In genomic region chr6:127348770-127349409, GRCm38 (mm10) we compare ENCODE assay signal across 12 mouse cellular contexts.
DNase-seq lines count a peak whose midpoint lies in the region; ATAC-seq lines count a peak whose summit lies in the region.
"Had no signal": no experiment of that assay in that cellular context is flagged by ENCODE, and none has a peak within 500 bp of the region (broad histone marks: within the 10 kb centered on the region; RNA-seq: fewer than 3 reads in every experiment).

No protein-coding gene starts in this region.

- H3K4me1 ChIP-seq in heart, embryonic 11.5 days (ENCODE audit: control insufficient read depth, insufficient read depth, low read length): peaks cover 19% of the 10 kb centered on the region
- peaks cover 28% of the 10 kb centered on the region for H3K4me1 ChIP-seq in liver, embryonic 13.5 days (replicated peaks)
- peaks cover 24% of the 10 kb centered on the region for H3K4me1 ChIP-seq in embryonic facial prominence, embryonic 10.5 days
- peaks cover 8% of the 10 kb centered on the region; the same call in 1 of the 2 replicates for H3K4me1 ChIP-seq in limb, embryonic 12.5 days (replicated peaks)

- H3K4me2 ChIP-seq in heart, embryonic 11.5 days: no peak overlapping the region
- no peak overlapping the region for H3K4me2 ChIP-seq in liver, embryonic 13.5 days
- H3K4me2 ChIP-seq in limb, embryonic 12.5 days: no peak overlapping the region

- no peak overlapping the region for H3K9ac ChIP-seq in heart, embryonic 11.5 days (ENCODE audit: low read depth, low read length)
- H3K9ac ChIP-seq in liver, embryonic 13.5 days: no peak overlapping the region
- H3K9ac ChIP-seq in limb, embryonic 12.5 days (replicated peaks): no peak overlapping the region
- H3K9ac ChIP-seq: liver, embryonic 14.5 days had no signal

- H3K4me3 ChIP-seq in heart, embryonic 11.5 days (ENCODE audit: low read depth, low read length): no peak overlapping the region
- H3K4me3 ChIP-seq in liver, embryonic 13.5 days (replicated peaks): no peak overlapping the region
- no peak overlapping the region for H3K4me3 ChIP-seq in embryonic facial prominence, embryonic 10.5 days
- no peak overlapping the region for H3K4me3 ChIP-seq in limb, embryonic 12.5 days (replicated peaks)

- H3K9me3 ChIP-seq in heart, embryonic 11.5 days (replicated peaks; ENCODE audit: control insufficient read depth, low read length): no peaks in the 10 kb centered on the region
- peaks cover 2% of the 10 kb centered on the region; the same call in 1 of the 2 replicates for H3K9me3 ChIP-seq in liver, embryonic 13.5 days (replicated peaks)
- no peaks in the 10 kb centered on the region for H3K9me3 ChIP-seq in embryonic facial prominence, embryonic 10.5 days
- no peaks in the 10 kb centered on the region for H3K9me3 ChIP-seq in limb, embryonic 12.5 days

- no peaks in the 10 kb centered on the region for H3K36me3 ChIP-seq in heart, embryonic 11.5 days (ENCODE audit: control insufficient read depth, insufficient read depth, low read length)
- no peaks in the 10 kb centered on the region for H3K36me3 ChIP-seq in liver, embryonic 13.5 days
- no peaks in the 10 kb centered on the region for H3K36me3 ChIP-seq in embryonic facial prominence, embryonic 10.5 days (replicated peaks)
- H3K36me3 ChIP-seq in limb, embryonic 12.5 days: no peaks in the 10 kb centered on the region

- H3K27ac ChIP-seq in heart, embryonic 11.5 days (ENCODE audit: low read depth, low read length): peak overlapping the region; percentile 57; the same call in 1 of the 2 replicates
- H3K27ac ChIP-seq in liver, embryonic 13.5 days: 0 out of 2 replicates have a peak overlapping the region, but pooled peaks have one; percentile 34
- H3K27ac ChIP-seq in embryonic facial prominence, embryonic 10.5 days (replicated peaks): peak overlapping the region; percentile 66
- H3K27ac ChIP-seq in limb, embryonic 12.5 days: no peak overlapping the region
- H3K27ac ChIP-seq: liver, embryonic 14.5 days had no signal

- no peak for ATAC-seq in heart, embryonic 11.5 days (replicated peaks; ENCODE audit: insufficient number of reproducible peaks, low FRiP score, low TSS enrichment)
- ATAC-seq in liver, embryonic 13.5 days (ENCODE audit: low read depth): no peak
- peak; percentile 42; the same call in 1 of the 2 replicates for ATAC-seq in limb, embryonic 12.5 days (ENCODE audit: insufficient number of reproducible peaks, insufficient read depth, low FRiP score, low TSS enrichment, low read depth)
- ATAC-seq: CD4-positive, CD25-positive, alpha-beta regulatory T cell, adult 4 months had no signal

- no peak for DNase-seq in heart, adult 8-10 months (ENCODE audit: low spot score)
- DNase-seq in liver, embryonic 13.5 days: no peak
- DNase-seq in liver: no peak
- no peak for DNase-seq in embryonic facial prominence, embryonic 10.5 days (ENCODE audit: low spot score)
- DNase-seq in cerebellum, postnatal 4 days (ENCODE audit: low spot score in 2 of 2): no peak
- DNase-seq: cerebellum, adult 9-11 months; heart, adult 11 months; kidney, postnatal 25 days had no signal

- no peaks in the 10 kb centered on the region for H3K27me3 ChIP-seq in heart, embryonic 11.5 days (ENCODE audit: control insufficient read depth, insufficient read depth, low read length)
- H3K27me3 ChIP-seq in liver, embryonic 13.5 days: peaks cover 5% of the 10 kb centered on the region; the same call in 1 of the 2 replicates
- H3K27me3 ChIP-seq in embryonic facial prominence, embryonic 10.5 days (replicated peaks; ENCODE audit: low read depth, poor library complexity, severe bottlenecking): 0 out of 2 replicates have a peak, but pooled peaks cover 5% of the 10 kb centered on the region
- 0 out of 2 replicates have a peak, but pooled peaks cover 4% of the 10 kb centered on the region for H3K27me3 ChIP-seq in limb, embryonic 12.5 days

- WGBS in heart, embryonic 11.5 days (ENCODE audit: insufficient replicate concordance): 73% methylated on average over 9 of the region's 9 CpGs
- WGBS in liver, embryonic 13.5 days (ENCODE audit: insufficient replicate concordance): 74% methylated on average over 9 of the region's 9 CpGs
- 79% methylated on average over 9 of the region's 9 CpGs for WGBS in embryonic facial prominence, embryonic 10.5 days
- 76% methylated on average over 9 of the region's 9 CpGs for WGBS in limb, embryonic 12.5 days
